Mouse (Mus musculus) midbrain, postnatal 0 days (tissue): Measurements from ENCODE around the gene Ccr8. TPM values are rescaled to one million over a fixed set of nuclear protein-coding genes. Genes with fewer than 3 reads are reported as not detected.

Experiments used
- ATAC-seq: fragments of 200-750 bp; cut with Nextera tagmentation; 2 replicates; pipeline ENCODE4 v1.8.0; 2017; ENCODE audit warnings: moderate number of reproducible peaks, mild to moderate bottlenecking, moderate TSS enrichment, moderate library complexity; ENCODE audit not compliant: low FRiP score
- DNase-seq: peaks from one replicate; pipeline ENCODE4 v3.0.0-alpha.2; 2015; ENCODE audit warnings: low spot score
- H3K27ac ChIP-seq: fragments of 300-500 bp; sonication (generic); 2 replicates; pipeline ENCODE4 v1.5.1; 2014; ENCODE audit warnings: low read depth, mild to moderate bottlenecking, low read length, mixed read lengths
- H3K27me3 ChIP-seq: fragments of 300-500 bp; sonication (generic); 2 replicates; pipeline ENCODE4 v1.6.1; 2014; ENCODE audit warnings: low read length, control low read depth, mixed read lengths; ENCODE audit not compliant: insufficient read depth
- H3K36me3 ChIP-seq: fragments of 300-500 bp; sonication (generic); 2 replicates; pipeline ENCODE4 v1.6.1; 2014; ENCODE audit warnings: low read length, control low read depth, mixed read lengths; ENCODE audit not compliant: insufficient read depth
- H3K4me1 ChIP-seq: fragments of 300-500 bp; sonication (generic); 2 replicates; pipeline ENCODE4 v1.6.1; 2014; ENCODE audit warnings: mild to moderate bottlenecking, control low read depth, antibody characterized with exemption, low read length, mixed read lengths; ENCODE audit not compliant: insufficient read depth
- H3K4me2 ChIP-seq: fragments of 300-500 bp; sonication (generic); 2 replicates; pipeline ENCODE4 v1.6.1; 2014; ENCODE audit warnings: low read depth, mild to moderate bottlenecking, low read length, mixed read lengths; ENCODE audit not compliant: poor library complexity, severe bottlenecking
- H3K4me3 ChIP-seq: fragments of 300-500 bp; sonication (generic); 2 replicates; pipeline ENCODE4 v1.5.1; 2014; ENCODE audit warnings: low read depth, mild to moderate bottlenecking, low read length, moderate library complexity
- H3K9ac ChIP-seq: fragments of 300-500 bp; sonication (generic); replicated peaks from 2 replicates; pipeline ENCODE4 v1.6.1; 2014; ENCODE audit warnings: mild to moderate bottlenecking, low read length, moderate library complexity, mixed read lengths; ENCODE audit not compliant: poor library complexity, severe bottlenecking
- H3K9me3 ChIP-seq: fragments of 300-500 bp; sonication (generic); 2 replicates; pipeline ENCODE4 v1.6.1; 2016; ENCODE audit warnings: low read length, control low read depth
- CTCF ChIP-seq: IDR thresholded peaks from 2 replicates; pipeline ENCODE4 v1.5.1; 2016; ENCODE audit warnings: antibody characterized with exemption, mild to moderate bottlenecking
- WGBS: fragments of 180-500 bp; shearing (Covaris S2); extraction: QIAGEN DNeasy Blood & Tissue Kit; methylation state at CpG from one replicate; pipeline ENCODE4 v1.1.7; 2014; 5-methylcytosine and 5-hydroxymethylcytosine counted together
- polyA plus RNA-seq: library from polyadenylated mRNA; unstranded; fragments of >200 nt; fragmentation: Nextera tagmentation; extraction: Ambion mirVana; gene quantifications from 2 replicates; pipeline ENCODE4 v1.2.1, GENCODE M21; 2015
- total RNA-seq: library from RNA; depleted of rRNA; stranded (reverse); fragments of >200 nt; gene quantifications from 2 replicates; pipeline ENCODE4 v1.2.3, GENCODE M21; 2014

Ccr8 gene
- total and polyA plus RNA-seq, 2 experiments from 2014 or later, result not detected

DNA sequence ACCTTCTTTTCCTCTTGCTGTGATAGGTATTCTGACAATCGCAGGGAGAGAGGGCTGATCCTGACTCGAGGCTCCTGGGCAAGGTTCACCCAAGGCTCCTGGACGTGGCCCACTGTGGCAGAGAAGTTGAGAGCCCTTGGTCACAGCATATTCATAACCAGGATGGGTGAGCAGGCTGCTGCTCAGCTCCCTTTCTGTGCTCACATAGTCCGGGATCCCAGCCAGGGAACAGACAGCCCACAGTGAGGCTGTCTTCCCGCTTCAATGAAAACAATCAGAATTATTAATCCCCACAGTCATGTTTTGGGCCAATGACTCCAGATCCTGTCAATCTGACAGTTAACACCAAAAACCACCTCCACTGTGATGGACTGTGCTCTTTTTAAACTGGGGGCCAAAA is 9.9 kb upstream of the Ccr8 start:
- DNase-seq, result peak; percentile 40
- 68% methylated on average over 5 of the region's 5 CpGs for WGBS

DNA sequence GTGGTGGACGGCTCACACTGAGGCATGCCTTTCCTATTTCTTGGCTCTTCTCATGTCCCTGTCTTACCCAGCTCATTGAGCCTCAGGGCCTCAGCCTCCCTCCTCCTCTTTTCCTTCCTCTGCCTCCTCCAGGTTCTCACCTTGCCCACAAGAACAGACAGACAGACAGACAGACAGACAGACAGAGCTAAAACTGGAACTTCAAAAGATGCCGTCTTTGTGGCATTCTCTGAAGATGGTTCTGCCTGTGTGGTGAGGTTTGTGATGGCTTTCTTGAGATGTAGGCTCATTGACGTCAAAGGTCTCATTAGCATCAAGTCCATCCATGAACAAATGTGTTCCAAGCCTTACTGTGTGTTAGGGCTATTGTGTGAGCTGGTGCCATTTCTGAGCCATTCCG is 9.2 kb upstream of the Ccr8 start:
- H3K36me3 ChIP-seq, result no peaks in the 10 kb centered on the region
- ATAC-seq (no peak), DNase-seq (no peak)
- 0 out of 2 replicates have a peak, but pooled peaks cover 3% of the 10 kb centered on the region for H3K27me3 ChIP-seq
- H3K4me1 ChIP-seq, result no peaks in the 10 kb centered on the region
- TF ChIP-seq CTCF, result no peak
- H3K27ac ChIP-seq, result no peak overlapping the region
- H3K9me3 ChIP-seq, result no peaks in the 10 kb centered on the region
- no peak overlapping the region for H3K9ac ChIP-seq
- H3K4me2 ChIP-seq, result no peak overlapping the region
- no peak overlapping the region for H3K4me3 ChIP-seq
- WGBS, result 74% methylated on average over 4 of the region's 4 CpGs

More for the DNA sequence above, 9.9 kb upstream of the Ccr8 start:
- Histone ChIP-seq H3K4me2 (no peak overlapping the region), H3K9me3 (no peaks in the 10 kb centered on the region), H3K9ac (no peak overlapping the region), H3K36me3 (no peaks in the 10 kb centered on the region), H3K4me3 (no peak overlapping the region), H3K27ac (no peak overlapping the region), H3K27me3 (0 out of 2 replicates have a peak, but pooled peaks cover 3% of the 10 kb centered on the region), H3K4me1 (no peaks in the 10 kb centered on the region)
- no peak for ATAC-seq
- TF ChIP-seq CTCF, result no peak

- ATAC-seq, result no peak
- H3K36me3 ChIP-seq, result no peaks in the 10 kb centered on the region
- WGBS, result 80% methylated on average over 18 of the region's 18 CpGs
Measured at GRCm38 (mm10) chr9:120083158-120083894, 8.6 kb upstream of the Ccr8 start.

DNA sequence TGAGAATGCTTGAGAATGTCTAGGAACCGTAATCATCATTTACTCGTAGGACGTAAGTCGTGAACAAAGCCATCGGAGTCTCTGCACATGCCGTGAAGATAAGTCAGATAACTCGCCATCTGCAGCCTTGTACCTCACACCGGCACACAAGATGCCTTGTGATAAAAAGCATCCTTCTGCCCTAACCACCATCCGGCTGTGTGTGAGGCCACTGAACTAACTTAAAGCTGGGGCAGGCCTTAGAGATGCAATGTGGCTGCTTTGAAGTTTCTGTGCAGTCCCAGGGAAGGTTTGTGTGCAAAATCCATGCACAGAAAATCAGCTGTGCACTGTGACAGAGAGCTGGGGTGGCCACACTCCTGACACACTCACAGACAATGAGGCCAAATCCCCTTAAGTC is 7.5 kb upstream of the Ccr8 start:
- Histone ChIP-seq H3K36me3 (no peaks in the 10 kb centered on the region), H3K4me2 (no peak overlapping the region), H3K27me3 (0 out of 2 replicates have a peak, but pooled peaks cover 3% of the 10 kb centered on the region), H3K4me3 (no peak overlapping the region), H3K9ac (no peak overlapping the region), H3K4me1 (no peaks in the 10 kb centered on the region), H3K27ac (no peak overlapping the region), H3K9me3 (no peaks in the 10 kb centered on the region)
- no peak for TF ChIP-seq CTCF
- DNase-seq, result no peak
- 80% methylated on average over 9 of the region's 9 CpGs for WGBS
- ATAC-seq, result no peak

More at GRCm38 (mm10) chr9:120083158-120083894, 8.6 kb upstream of the Ccr8 start:
- Histone ChIP-seq H3K27me3 (0 out of 2 replicates have a peak, but pooled peaks cover 3% of the 10 kb centered on the region), H3K9me3 (no peaks in the 10 kb centered on the region), H3K9ac (no peak overlapping the region), H3K4me1 (no peaks in the 10 kb centered on the region), H3K4me2 (no peak overlapping the region), H3K4me3 (no peak overlapping the region), H3K27ac (no peak overlapping the region)
- no peak for TF ChIP-seq CTCF
- no peak for DNase-seq

DNA sequence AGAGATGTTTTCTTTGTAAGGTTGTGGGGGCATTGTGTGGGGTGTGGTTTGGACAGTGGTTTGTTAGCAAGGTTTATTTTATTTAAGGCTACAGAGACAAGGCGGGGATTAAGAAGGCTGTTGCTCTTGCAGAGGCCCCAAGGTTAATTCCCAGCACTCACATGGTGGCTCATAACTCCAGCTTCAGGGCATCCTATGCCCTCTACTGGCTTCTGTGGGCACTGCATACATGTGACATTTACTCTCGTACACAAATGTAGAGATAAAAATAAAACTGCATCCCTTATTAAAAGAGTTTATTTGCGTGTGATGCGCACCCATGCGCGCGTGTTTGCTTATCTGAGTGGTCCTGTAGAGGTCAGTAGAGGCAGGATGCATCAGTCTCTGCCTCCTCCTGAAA is 2.8 kb upstream of the Ccr8 start:
- no peaks in the 10 kb centered on the region for H3K9me3 ChIP-seq
- H3K27ac ChIP-seq, result no peak overlapping the region
- no peaks in the 10 kb centered on the region for H3K4me1 ChIP-seq
- no peak for DNase-seq
- 90% methylated on average over 7 of the region's 7 CpGs for WGBS
- no peak overlapping the region for H3K4me2 ChIP-seq
- H3K9ac ChIP-seq, result no peak overlapping the region
- no peak for ATAC-seq
- TF ChIP-seq CTCF, result no peak
- no peak overlapping the region for H3K4me3 ChIP-seq
- H3K36me3 ChIP-seq, result no peaks in the 10 kb centered on the region
- 0 out of 2 replicates have a peak, but pooled peaks cover 3% of the 10 kb centered on the region for H3K27me3 ChIP-seq

- no peaks in the 10 kb centered on the region for H3K4me1 ChIP-seq
- no peaks in the 10 kb centered on the region for H3K36me3 ChIP-seq
- H3K4me3 ChIP-seq, result no peak overlapping the region
- no peak for TF ChIP-seq CTCF
- DNase-seq (no peak), ATAC-seq (no peak)
- H3K27me3 ChIP-seq, result no peaks in the 10 kb centered on the region
- no peak overlapping the region for H3K4me2 ChIP-seq
- H3K9ac ChIP-seq, result no peak overlapping the region
- H3K9me3 ChIP-seq, result no peaks in the 10 kb centered on the region
- H3K27ac ChIP-seq, result no peak overlapping the region
- 82% methylated on average over 10 of the region's 10 CpGs for WGBS
Measured at GRCm38 (mm10) chr9:120091086-120091485, 828 bp upstream of the Ccr8 start.
